Mouse (Mus musculus): ENCODE results near the gene Il17rc. TPM values are rescaled to one million over a fixed set of nuclear protein-coding genes. Genes with fewer than 3 reads are reported as not detected.

Gene Il17rc
- total and polyA plus RNA-seq, 2 experiments from 2014 or later, result 3.8 to 4.3 TPM

GRCm38 (mm10) chr6:113492101-113492864, 21.1 kb downstream of the Il17rc start:
- Histone ChIP-seq H3K9ac (no peak overlapping the region), H3K36me3 (ENCODE audit: insufficient read depth) (peaks cover 51% of the 10 kb centered on the region), H3K4me3 (ENCODE audit: low read depth, low read length) (no peak overlapping the region), H3K4me2 (ENCODE audit: low read depth) (no peak overlapping the region), H3K27me3 (ENCODE audit: insufficient read depth, low read length) (no peaks in the 10 kb centered on the region), H3K4me1 (ENCODE audit: insufficient read depth) (peaks cover 3% of the 10 kb centered on the region; the same call in 1 of the 2 replicates), H3K27ac (ENCODE audit: low read depth, low read length) (no peak overlapping the region), H3K9me3 (ENCODE audit: low read length) (no peaks in the 10 kb centered on the region)
- DNase-seq (no peak), ATAC-seq (no peak)
- 78% methylated on average over 24 of the region's 24 CpGs for WGBS
- TF ChIP-seq CTCF (IDR thresholded peaks at IDR 0.05; ENCODE audit: low read depth), result no peak

GRCm38 (mm10) chr6:113494258-113494788, 23.1 kb downstream of the Il17rc start:
- peak; percentile 88 for ATAC-seq
- no peaks in the 10 kb centered on the region for H3K27me3 ChIP-seq (ENCODE audit: insufficient read depth, low read length)
- peak; percentile 80 for TF ChIP-seq CTCF (IDR thresholded peaks at IDR 0.05; ENCODE audit: low read depth)
- peak; percentile 80 for DNase-seq
- 3% methylated on average over 54 of the region's 54 CpGs for WGBS
- H3K4me1 ChIP-seq (ENCODE audit: insufficient read depth), result peaks cover 3% of the 10 kb centered on the region; the same call in 1 of the 2 replicates
- H3K36me3 ChIP-seq (ENCODE audit: insufficient read depth), result peaks cover 49% of the 10 kb centered on the region
- H3K4me3 ChIP-seq (ENCODE audit: low read depth, low read length), result peak overlapping the region; percentile 33
- H3K9me3 ChIP-seq (ENCODE audit: low read length), result no peaks in the 10 kb centered on the region
- peak overlapping the region; percentile 44 for H3K9ac ChIP-seq
- no peak overlapping the region for H3K27ac ChIP-seq (ENCODE audit: low read depth, low read length)
- peak overlapping the region; percentile 50 for H3K4me2 ChIP-seq (ENCODE audit: low read depth)

GRCm38 (mm10) chr6:113495071-113495675, 23.9 kb downstream of the Il17rc start:
- Histone ChIP-seq H3K9me3 (ENCODE audit: low read length) (no peaks in the 10 kb centered on the region), H3K4me3 (ENCODE audit: low read depth, low read length) (peak overlapping the region; percentile 33; the same call in 1 of the 2 replicates), H3K9ac (0 out of 2 replicates have a peak overlapping the region, but pooled peaks have one; percentile 6), H3K4me2 (ENCODE audit: low read depth) (peak overlapping the region; percentile 50; the same call in 1 of the 2 replicates), H3K27me3 (ENCODE audit: insufficient read depth, low read length) (no peaks in the 10 kb centered on the region), H3K4me1 (ENCODE audit: insufficient read depth) (peaks cover 3% of the 10 kb centered on the region; the same call in 1 of the 2 replicates), H3K36me3 (ENCODE audit: insufficient read depth) (peaks cover 40% of the 10 kb centered on the region), H3K27ac (ENCODE audit: low read depth, low read length) (no peak overlapping the region)
- 57% methylated on average over 28 of the region's 28 CpGs for whole genome bisulfite sequencing
- no peak for TF ChIP-seq CTCF (IDR thresholded peaks at IDR 0.05; ENCODE audit: low read depth)
- DNase-seq (no peak), ATAC-seq (no peak)

GRCm38 (mm10) chr6:113499346-113499745, 28.1 kb downstream of the Il17rc start:
- Histone ChIP-seq H3K36me3 (ENCODE audit: insufficient read depth) (peaks cover 16% of the 10 kb centered on the region), H3K9me3 (ENCODE audit: low read length) (no peaks in the 10 kb centered on the region), H3K9ac (no peak overlapping the region), H3K27me3 (ENCODE audit: insufficient read depth, low read length) (no peaks in the 10 kb centered on the region; the same call in 1 of the 2 replicates), H3K4me3 (ENCODE audit: low read depth, low read length) (no peak overlapping the region), H3K4me1 (ENCODE audit: insufficient read depth) (peaks cover 8% of the 10 kb centered on the region), H3K27ac (ENCODE audit: low read depth, low read length) (no peak overlapping the region), H3K4me2 (ENCODE audit: low read depth) (no peak overlapping the region)
- TF ChIP-seq CTCF (IDR thresholded peaks at IDR 0.05; ENCODE audit: low read depth), result no peak
- DNase-seq, result no peak
- WGBS, result 80% methylated on average over 6 of the region's 6 CpGs
- no peak for ATAC-seq

- peak; percentile 95 for ATAC-seq
- Histone ChIP-seq H3K9ac (peak within 1 kb of the TSS; percentile 67), H3K4me1 (ENCODE audit: insufficient read depth) (peaks cover 5% of the 10 kb centered on the region; the same call in 1 of the 2 replicates), H3K27me3 (ENCODE audit: insufficient read depth, low read length) (no peaks in the 10 kb centered on the region; the same call in 1 of the 2 replicates), H3K4me3 (ENCODE audit: low read depth, low read length) (peak within 1 kb of the TSS; percentile 68), H3K36me3 (ENCODE audit: insufficient read depth) (peaks cover 12% of the 10 kb centered on the region), H3K27ac (ENCODE audit: low read depth, low read length) (peak within 1 kb of the TSS; percentile 40; the same call in 1 of the 2 replicates), H3K4me2 (ENCODE audit: low read depth) (peak within 1 kb of the TSS; percentile 66), H3K9me3 (ENCODE audit: low read length) (no peaks in the 10 kb centered on the region)
- WGBS, result 2% methylated on average over 32 of the region's 32 CpGs
- no peak for TF ChIP-seq CTCF (IDR thresholded peaks at IDR 0.05; ENCODE audit: low read depth)
- DNase-seq, result peak; percentile 85
These were observed 30.3 kb downstream of the Il17rc start, which contains the start of gene Prrt3 for GRCm38 (mm10) chr6:113501388-113502084. Gene Prrt3 (minus strand): TSS chr6:113501931.

GRCm38 (mm10) chr6:113502801-113503200, 31.6 kb downstream of the Il17rc start:
- no peak for TF ChIP-seq CTCF (IDR thresholded peaks at IDR 0.05; ENCODE audit: low read depth)
- ATAC-seq (no peak), DNase-seq (no peak)
- H3K9ac ChIP-seq, result no peak overlapping the region
- no peak overlapping the region for H3K4me2 ChIP-seq (ENCODE audit: low read depth)
- peaks cover 5% of the 10 kb centered on the region; the same call in 1 of the 2 replicates for H3K36me3 ChIP-seq (ENCODE audit: insufficient read depth)
- H3K9me3 ChIP-seq (ENCODE audit: low read length), result no peaks in the 10 kb centered on the region
- no peak overlapping the region for H3K27ac ChIP-seq (ENCODE audit: low read depth, low read length)
- H3K4me1 ChIP-seq (ENCODE audit: insufficient read depth), result peaks cover 5% of the 10 kb centered on the region; the same call in 1 of the 2 replicates
- H3K27me3 ChIP-seq (ENCODE audit: insufficient read depth, low read length), result no peaks in the 10 kb centered on the region; the same call in 1 of the 2 replicates
- no peak overlapping the region for H3K4me3 ChIP-seq (ENCODE audit: low read depth, low read length)
- 51% methylated on average over 2 of the region's 2 CpGs for WGBS
